Mouse (Mus musculus): ENCODE measurements around the gene Dop1b. TPM values are rescaled to one million over a fixed set of nuclear protein-coding genes. Genes with fewer than 3 reads are reported as not detected.

The Dop1b gene
- 27.5 and 32.6 TPM in 2 replicates for polyA plus RNA-seq (2015; fragmentation: Nextera tagmentation; extraction: Ambion mirVana)

DNA sequence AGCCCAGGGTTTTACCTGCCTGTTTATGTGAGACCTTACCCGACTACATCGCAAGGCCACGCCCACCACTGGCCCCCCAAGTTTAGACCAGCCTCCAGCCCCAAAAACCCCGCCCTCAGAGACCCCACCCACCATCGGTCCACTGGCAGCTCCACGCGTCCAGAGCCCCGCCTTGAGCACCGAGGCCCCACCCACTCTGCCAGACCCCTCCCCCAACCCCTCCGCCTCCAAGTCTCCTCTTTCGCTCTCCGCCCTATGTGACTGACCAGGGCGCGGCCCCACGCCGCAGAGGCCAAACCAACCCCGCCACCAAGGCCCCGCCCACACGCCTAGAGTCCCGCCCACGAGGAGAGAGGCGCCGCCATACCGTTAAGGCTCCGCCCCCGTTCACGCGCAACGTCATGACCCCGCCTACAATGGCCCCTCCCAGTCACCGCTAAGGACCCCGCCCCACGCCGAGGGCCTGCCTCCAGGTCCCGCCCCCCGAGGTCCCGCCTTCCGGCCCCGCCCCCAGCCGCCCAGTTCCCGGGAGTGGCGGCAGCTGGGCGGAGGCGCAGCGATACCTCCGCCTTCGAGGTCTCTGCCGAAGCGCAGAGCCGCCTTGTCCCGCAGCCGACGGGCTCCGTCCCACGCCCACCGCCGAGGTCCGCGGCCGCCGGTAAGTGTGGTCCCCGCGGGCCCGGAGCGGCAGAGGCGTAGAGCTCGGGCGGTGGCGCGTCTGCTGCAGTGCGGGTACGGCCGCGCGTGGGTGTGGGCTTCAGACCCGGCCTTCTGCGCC lies at the start of gene Dop1b:
Gene Dop1b, plus strand, starts transcription at position 494 of the 778 bp plus-strand sequence.

DNA sequence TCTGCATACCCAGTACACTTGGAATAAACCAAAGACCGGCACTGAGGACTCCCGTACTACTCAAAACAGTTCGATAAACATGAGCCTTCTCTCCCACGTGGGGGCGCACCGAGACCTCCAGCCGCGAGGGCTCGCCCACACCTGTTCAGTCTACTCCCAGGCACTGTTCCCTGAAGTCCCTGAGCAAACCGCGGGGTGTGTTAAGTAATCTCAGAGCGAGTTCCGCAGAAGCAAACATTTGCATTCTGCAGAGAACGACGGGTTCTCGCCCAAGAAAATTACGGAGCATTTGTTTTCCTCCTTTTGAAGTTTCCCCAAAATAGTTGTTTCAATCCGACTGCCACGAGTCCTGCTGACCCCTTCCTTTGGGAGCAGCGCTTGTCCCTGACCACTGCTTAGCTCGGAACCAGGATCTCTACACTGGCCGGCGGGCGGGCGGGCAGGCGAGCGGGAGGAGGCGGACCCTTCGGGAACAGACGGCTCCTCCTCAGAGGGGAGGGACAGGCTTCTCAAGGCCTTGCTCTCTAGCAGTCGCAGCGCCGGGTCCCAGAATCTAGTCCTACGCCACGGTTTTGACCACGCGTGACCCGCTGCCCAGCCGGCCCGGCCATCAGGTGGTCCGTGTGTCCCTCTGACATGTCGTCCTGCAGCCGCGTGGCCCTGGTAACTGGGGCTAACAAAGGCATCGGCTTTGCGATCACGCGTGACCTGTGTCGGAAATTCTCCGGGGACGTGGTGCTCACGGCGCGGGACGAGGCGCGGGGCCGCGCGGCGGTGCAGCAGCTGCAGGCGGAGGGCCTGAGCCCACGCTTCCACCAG lies 28.8 kb upstream of the Dop1b start, which contains the start of gene Cbr3:
Gene Cbr3, plus strand, starts transcription at position 527 of the 819 bp plus-strand sequence.

DNA sequence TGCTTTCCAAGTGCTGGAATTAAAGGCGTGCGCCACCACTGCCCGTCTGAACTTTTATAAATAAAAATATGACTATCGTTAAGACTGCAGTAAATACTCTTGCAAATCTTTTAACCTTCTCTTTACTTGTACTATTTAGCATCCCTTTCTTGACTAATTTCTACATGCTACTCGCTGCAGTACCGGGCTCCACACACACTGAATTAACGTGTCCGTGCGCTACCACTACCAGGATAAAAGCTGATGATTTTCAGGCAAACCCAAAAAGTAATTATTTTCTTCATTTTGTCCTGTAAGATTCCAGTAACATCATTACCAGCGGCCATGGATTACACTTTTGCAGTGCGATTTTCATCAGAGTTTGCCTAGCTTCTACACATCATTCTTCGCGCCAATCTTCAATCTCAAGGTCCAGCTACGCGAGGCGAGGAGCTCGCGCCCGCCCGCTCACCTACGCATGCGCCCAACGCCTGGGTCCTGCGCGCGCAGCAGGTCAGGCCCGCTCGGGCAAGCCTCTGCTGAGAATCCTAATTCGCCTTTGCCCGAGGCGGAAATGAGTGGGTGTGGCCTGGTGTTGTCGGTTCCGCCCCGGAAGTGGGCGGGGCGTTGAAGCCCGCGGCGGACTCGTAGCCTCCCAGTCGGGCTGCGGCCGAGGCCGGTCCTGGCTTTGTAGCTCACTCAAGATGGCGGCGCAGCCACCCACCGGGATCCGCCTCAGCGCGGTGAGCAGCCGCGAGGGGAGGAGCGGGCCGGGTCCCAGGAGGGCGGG lies 120.1 kb downstream of the Dop1b start, which contains the start of gene Morc3:
Gene Morc3, plus strand, starts transcription at position 495 of the 769 bp plus-strand sequence.

Other genes with a start within 250 kb of the Dop1b start
- gene Setd4, start 107.8 kb upstream of the Dop1b start, polyA plus RNA-seq (2015; fragmentation: Nextera tagmentation; extraction: Ambion mirVana) = 12.2 and 14.7 TPM in 2 replicates
- 120 and 123 TPM in 2 replicates for gene Cbr1, start 106.1 kb upstream of the Dop1b start, polyA plus RNA-seq (2015; fragmentation: Nextera tagmentation; extraction: Ambion mirVana)
- gene Gm5678, start 83.8 kb upstream of the Dop1b start, polyA plus RNA-seq (2015; fragmentation: Nextera tagmentation; extraction: Ambion mirVana) = not detected in 2 replicates
- gene Cbr3, start 28.7 kb upstream of the Dop1b start, polyA plus RNA-seq (2015; fragmentation: Nextera tagmentation; extraction: Ambion mirVana) = 3.9 and 4.5 TPM in 2 replicates
- gene Morc3, start 120.2 kb downstream of the Dop1b start, polyA plus RNA-seq (2015; fragmentation: Nextera tagmentation; extraction: Ambion mirVana) = 21.2 and 28.2 TPM in 2 replicates
- 9.5 and 10.9 TPM in 2 replicates for gene Chaf1b, start 172.0 kb downstream of the Dop1b start, polyA plus RNA-seq (2015; fragmentation: Nextera tagmentation; extraction: Ambion mirVana)

Data from neural tube, postnatal 0 days (tissue).